Mouse (Mus musculus) ES-Bruce4 (cell line): ENCODE measurements around the gene Cd68.
A peak's percentile ranks its signal among the peaks of the same experiment; 100 is the strongest.

ENCODE experiments used
- CTCF ChIP-seq: IDR thresholded peaks from one replicate; pipeline ENCODE4 v1.8.1; 2011; ENCODE audit warnings: low read depth, low read length
- EP300 ChIP-seq: IDR thresholded peaks from 2 replicates; pipeline ENCODE4 v1.6.1; 2011; ENCODE audit warnings: low read depth, low read length; ENCODE audit not compliant: insufficient read depth
- POLR2A ChIP-seq: IDR thresholded peaks from one replicate; pipeline ENCODE4 v1.8.1; 2011; ENCODE audit warnings: low read length; ENCODE audit not compliant: insufficient read depth

DNA sequence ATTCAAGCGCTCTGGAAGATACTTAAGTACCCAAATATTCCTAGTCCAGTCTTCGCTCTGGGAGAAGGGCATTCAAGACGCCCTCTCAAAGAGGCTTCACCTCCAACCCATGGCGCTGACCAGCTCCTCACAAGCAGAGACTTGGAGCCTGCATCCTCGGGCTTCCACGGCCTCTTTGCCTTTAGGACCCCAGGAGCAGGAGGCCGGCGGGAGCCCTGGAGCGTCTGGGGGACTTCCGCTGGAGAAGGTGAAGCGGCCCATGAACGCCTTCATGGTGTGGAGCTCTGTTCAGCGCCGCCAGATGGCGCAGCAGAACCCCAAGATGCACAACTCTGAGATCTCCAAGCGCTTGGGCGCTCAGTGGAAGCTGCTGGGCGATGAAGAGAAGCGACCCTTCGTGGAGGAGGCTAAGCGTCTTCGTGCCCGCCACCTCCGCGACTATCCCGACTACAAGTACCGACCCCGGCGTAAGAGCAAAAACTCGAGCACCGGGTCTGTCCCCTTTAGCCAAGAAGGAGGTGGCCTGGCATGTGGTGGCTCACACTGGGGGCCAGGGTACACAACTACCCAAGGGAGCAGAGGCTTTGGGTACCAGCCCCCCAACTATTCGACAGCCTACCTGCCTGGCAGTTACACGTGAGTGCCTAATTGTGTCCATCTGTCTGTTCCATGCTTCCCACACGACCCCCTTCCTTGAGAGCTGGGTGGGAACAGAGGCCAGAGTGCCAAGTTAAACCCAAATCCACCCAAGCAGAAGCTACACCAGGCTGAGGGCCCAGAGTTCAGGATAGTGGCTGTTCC, 10.5 kb downstream of the Cd68 start, which contains the start of gene Sox15:
- peak; percentile 16 for TF ChIP-seq POLR2A
- TF ChIP-seq CTCF, result peak; percentile 70
- 0 out of 2 replicates have a peak, but pooled peaks have one; percentile 33 for TF ChIP-seq EP300
